Mouse (Mus musculus): ENCODE data around the gene Spen. TPM values are rescaled to one million over a fixed set of nuclear protein-coding genes. Genes with fewer than 3 reads are reported as not detected.
A peak's percentile ranks its signal among the peaks of the same experiment; 100 is the strongest.

Gene Spen
- polyA plus RNA-seq, 1 experiment from 2014 or later: 10.1 TPM

GRCm38 (mm10) chr4:141552484-141552883 is 14.1 kb upstream of the Spen start:
- Histone ChIP-seq H3K4me2 (ENCODE audit: low read length) (no peak overlapping the region), H3K9ac (ENCODE audit: low read depth, low read length) (no peak overlapping the region), H3K4me1 (ENCODE audit: control insufficient read depth, insufficient read depth, low read depth, low read length) (0 out of 2 replicates have a peak, but pooled peaks cover 3% of the 10 kb centered on the region), H3K4me3 (ENCODE audit: low read length) (no peak overlapping the region), H3K9me3 (ENCODE audit: control insufficient read depth, low read length) (no peaks in the 10 kb centered on the region), H3K27me3 (replicated peaks; ENCODE audit: control insufficient read depth, insufficient read depth, low read length) (no peaks in the 10 kb centered on the region), H3K27ac (ENCODE audit: low read depth, low read length) (no peak overlapping the region), H3K36me3 (ENCODE audit: control insufficient read depth, insufficient read depth, low read length) (no peaks in the 10 kb centered on the region)
- no peak for ATAC-seq
- whole genome bisulfite sequencing: 63% methylated on average over 2 of the region's 2 CpGs

DNA sequence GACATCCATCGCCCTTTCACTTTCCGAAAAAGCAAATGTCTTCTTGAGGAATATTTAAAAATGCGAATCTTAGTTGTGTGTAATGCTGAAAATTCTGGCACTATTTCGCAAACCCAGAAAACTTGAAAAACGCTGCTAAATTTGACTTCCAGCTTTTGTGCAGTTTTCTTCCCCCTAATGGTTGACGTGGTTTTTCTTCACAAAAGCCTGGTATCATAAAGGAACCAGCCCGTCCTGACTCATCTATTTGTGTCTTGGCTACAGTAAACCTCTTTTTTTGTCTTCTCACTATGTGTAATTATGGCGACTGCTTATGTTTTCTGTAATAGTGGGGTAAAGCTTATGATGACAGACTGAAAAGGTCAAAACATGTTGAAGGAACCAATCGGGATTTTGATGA is 8.9 kb upstream of the Spen start:
- H3K4me2 ChIP-seq (ENCODE audit: low read length): peak overlapping the region; percentile 99
- H3K4me3 ChIP-seq (ENCODE audit: low read length): peak overlapping the region; percentile 74
- H3K9ac ChIP-seq (ENCODE audit: low read depth, low read length): peak overlapping the region; percentile 95
- no peaks in the 10 kb centered on the region for H3K27me3 ChIP-seq (replicated peaks; ENCODE audit: control insufficient read depth, insufficient read depth, low read length)
- H3K9me3 ChIP-seq (ENCODE audit: control insufficient read depth, low read length): no peaks in the 10 kb centered on the region
- WGBS: 18% methylated on average over 9 of the region's 9 CpGs
- peaks cover 10% of the 10 kb centered on the region for H3K4me1 ChIP-seq (ENCODE audit: control insufficient read depth, insufficient read depth, low read depth, low read length)
- peak overlapping the region; percentile 100 for H3K27ac ChIP-seq (ENCODE audit: low read depth, low read length)
- no peaks in the 10 kb centered on the region for H3K36me3 ChIP-seq (ENCODE audit: control insufficient read depth, insufficient read depth, low read length)
- ATAC-seq: no peak

GRCm38 (mm10) chr4:141546334-141547200 is 8.2 kb upstream of the Spen start:
- peak overlapping the region; percentile 95 for H3K9ac ChIP-seq (ENCODE audit: low read depth, low read length)
- H3K27me3 ChIP-seq (replicated peaks; ENCODE audit: control insufficient read depth, insufficient read depth, low read length): no peaks in the 10 kb centered on the region
- H3K9me3 ChIP-seq (ENCODE audit: control insufficient read depth, low read length): no peaks in the 10 kb centered on the region
- ATAC-seq: peak; percentile 88
- no peaks in the 10 kb centered on the region for H3K36me3 ChIP-seq (ENCODE audit: control insufficient read depth, insufficient read depth, low read length)
- peak overlapping the region; percentile 74 for H3K4me3 ChIP-seq (ENCODE audit: low read length)
- H3K4me2 ChIP-seq (ENCODE audit: low read length): peak overlapping the region; percentile 99
- under 1% methylated on average over 80 of the region's 98 CpGs for WGBS
- H3K27ac ChIP-seq (ENCODE audit: low read depth, low read length): peak overlapping the region; percentile 100
- peaks cover 10% of the 10 kb centered on the region for H3K4me1 ChIP-seq (ENCODE audit: control insufficient read depth, insufficient read depth, low read depth, low read length)

DNA sequence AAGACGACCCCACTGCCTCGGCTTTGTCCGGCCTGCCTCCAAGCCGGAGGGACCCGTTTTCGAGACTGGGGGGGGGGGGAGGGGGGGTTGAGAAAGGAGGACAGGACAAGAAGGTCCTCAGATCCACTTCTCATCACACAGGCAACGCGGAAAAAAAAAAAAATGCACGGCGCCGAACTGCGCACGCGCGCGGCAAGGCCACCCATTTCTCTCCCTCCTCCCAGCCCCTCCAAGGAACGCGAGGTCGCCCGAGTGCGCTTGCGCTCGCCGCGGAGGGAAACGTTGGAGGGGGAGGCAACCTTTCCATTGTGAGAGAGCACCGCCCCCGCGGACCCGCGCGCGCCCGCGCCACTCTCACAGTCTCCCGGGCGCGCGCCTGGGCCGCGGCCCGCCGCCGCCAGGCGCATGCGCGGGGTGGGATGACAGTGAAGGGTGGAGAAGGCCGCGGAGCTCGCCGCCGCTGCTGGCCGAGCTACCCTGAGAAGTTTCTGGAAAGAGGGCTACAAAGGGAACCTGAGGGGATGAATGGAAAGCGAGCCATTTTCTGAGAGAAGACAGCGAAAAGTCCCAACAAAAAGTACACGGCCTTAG is 7.4 kb upstream of the Spen start:
- peaks cover 10% of the 10 kb centered on the region for H3K4me1 ChIP-seq (ENCODE audit: control insufficient read depth, insufficient read depth, low read depth, low read length)
- H3K9ac ChIP-seq (ENCODE audit: low read depth, low read length): peak overlapping the region; percentile 95
- peak overlapping the region; percentile 99 for H3K4me2 ChIP-seq (ENCODE audit: low read length)
- H3K27ac ChIP-seq (ENCODE audit: low read depth, low read length): peak overlapping the region; percentile 100
- WGBS: 0% methylated on average over 53 of the region's 56 CpGs
- peak overlapping the region; percentile 74 for H3K4me3 ChIP-seq (ENCODE audit: low read length)
- no peaks in the 10 kb centered on the region for H3K36me3 ChIP-seq (ENCODE audit: control insufficient read depth, insufficient read depth, low read length)
- H3K9me3 ChIP-seq (ENCODE audit: control insufficient read depth, low read length): no peaks in the 10 kb centered on the region
- ATAC-seq: peak; percentile 82
- no peaks in the 10 kb centered on the region for H3K27me3 ChIP-seq (replicated peaks; ENCODE audit: control insufficient read depth, insufficient read depth, low read length)

- peak overlapping the region; percentile 99 for H3K4me2 ChIP-seq (ENCODE audit: low read length)
- peaks cover 10% of the 10 kb centered on the region for H3K4me1 ChIP-seq (ENCODE audit: control insufficient read depth, insufficient read depth, low read depth, low read length)
These were observed 6.8 kb upstream of the Spen start for GRCm38 (mm10) chr4:141545071-141545742.

GRCm38 (mm10) chr4:141544536-141544935 is 6.1 kb upstream of the Spen start:
- H3K27me3 ChIP-seq (replicated peaks; ENCODE audit: control insufficient read depth, insufficient read depth, low read length): no peaks in the 10 kb centered on the region
- no peak overlapping the region for H3K9ac ChIP-seq (ENCODE audit: low read depth, low read length)
- ATAC-seq: no peak
- H3K4me1 ChIP-seq (ENCODE audit: control insufficient read depth, insufficient read depth, low read depth, low read length): peaks cover 10% of the 10 kb centered on the region
- peak overlapping the region; percentile 54 for H3K27ac ChIP-seq (ENCODE audit: low read depth, low read length)
- WGBS: 43% methylated on average over 2 of the region's 2 CpGs
- H3K4me3 ChIP-seq (ENCODE audit: low read length): peak overlapping the region; percentile 74
- H3K9me3 ChIP-seq (ENCODE audit: control insufficient read depth, low read length): no peaks in the 10 kb centered on the region
- H3K4me2 ChIP-seq (ENCODE audit: low read length): peak overlapping the region; percentile 99
- no peaks in the 10 kb centered on the region for H3K36me3 ChIP-seq (ENCODE audit: control insufficient read depth, insufficient read depth, low read length)

More at GRCm38 (mm10) chr4:141545071-141545742, 6.8 kb upstream of the Spen start:
- Histone ChIP-seq H3K9me3 (ENCODE audit: control insufficient read depth, low read length) (no peaks in the 10 kb centered on the region), H3K27ac (ENCODE audit: low read depth, low read length) (peak overlapping the region; percentile 99), H3K4me3 (ENCODE audit: low read length) (peak overlapping the region; percentile 74), H3K36me3 (ENCODE audit: control insufficient read depth, insufficient read depth, low read length) (no peaks in the 10 kb centered on the region), H3K9ac (ENCODE audit: low read depth, low read length) (peak overlapping the region; percentile 89), H3K27me3 (replicated peaks; ENCODE audit: control insufficient read depth, insufficient read depth, low read length) (no peaks in the 10 kb centered on the region)
- peak; percentile 53 for ATAC-seq
- under 1% methylated on average over 45 of the region's 45 CpGs for WGBS

GRCm38 (mm10) chr4:141543593-141543992 is 5.2 kb upstream of the Spen start:
- H3K36me3 ChIP-seq (ENCODE audit: control insufficient read depth, insufficient read depth, low read length): no peaks in the 10 kb centered on the region
- peaks cover 15% of the 10 kb centered on the region for H3K4me1 ChIP-seq (ENCODE audit: control insufficient read depth, insufficient read depth, low read depth, low read length)
- ATAC-seq: no peak
- 77% methylated on average over 3 of the region's 3 CpGs for WGBS
- no peak overlapping the region for H3K27ac ChIP-seq (ENCODE audit: low read depth, low read length)
- H3K4me3 ChIP-seq (ENCODE audit: low read length): no peak overlapping the region
- H3K9me3 ChIP-seq (ENCODE audit: control insufficient read depth, low read length): no peaks in the 10 kb centered on the region
- no peak overlapping the region for H3K4me2 ChIP-seq (ENCODE audit: low read length)
- H3K9ac ChIP-seq (ENCODE audit: low read depth, low read length): no peak overlapping the region
- H3K27me3 ChIP-seq (replicated peaks; ENCODE audit: control insufficient read depth, insufficient read depth, low read length): no peaks in the 10 kb centered on the region

- Histone ChIP-seq H3K4me1 (ENCODE audit: control insufficient read depth, insufficient read depth, low read depth, low read length) (peaks cover 9% of the 10 kb centered on the region), H3K27me3 (replicated peaks; ENCODE audit: control insufficient read depth, insufficient read depth, low read length) (no peaks in the 10 kb centered on the region), H3K9me3 (ENCODE audit: control insufficient read depth, low read length) (no peaks in the 10 kb centered on the region), H3K36me3 (ENCODE audit: control insufficient read depth, insufficient read depth, low read length) (no peaks in the 10 kb centered on the region), H3K4me2 (ENCODE audit: low read length) (peak overlapping the region; percentile 31), H3K4me3 (ENCODE audit: low read length) (no peak overlapping the region), H3K27ac (ENCODE audit: low read depth, low read length) (0 out of 2 replicates have a peak overlapping the region, but pooled peaks have one; percentile 20), H3K9ac (ENCODE audit: low read depth, low read length) (no peak overlapping the region; the same call in 1 of the 2 replicates)
- WGBS: 12% methylated on average over 7 of the region's 7 CpGs
- no peak for ATAC-seq
These were observed 3.5 kb upstream of the Spen start for GRCm38 (mm10) chr4:141541851-141542250.

GRCm38 (mm10) chr4:141540844-141541243 is 2.4 kb upstream of the Spen start:
- Histone ChIP-seq H3K4me3 (ENCODE audit: low read length) (no peak overlapping the region), H3K4me2 (ENCODE audit: low read length) (no peak overlapping the region), H3K9me3 (ENCODE audit: control insufficient read depth, low read length) (no peaks in the 10 kb centered on the region), H3K27me3 (replicated peaks; ENCODE audit: control insufficient read depth, insufficient read depth, low read length) (no peaks in the 10 kb centered on the region), H3K4me1 (ENCODE audit: control insufficient read depth, insufficient read depth, low read depth, low read length) (peaks cover 9% of the 10 kb centered on the region), H3K36me3 (ENCODE audit: control insufficient read depth, insufficient read depth, low read length) (no peaks in the 10 kb centered on the region), H3K27ac (ENCODE audit: low read depth, low read length) (no peak overlapping the region), H3K9ac (ENCODE audit: low read depth, low read length) (no peak overlapping the region)
- no peak for ATAC-seq
- 80% methylated on average over 3 of the region's 3 CpGs for WGBS

Data from hindbrain, embryonic 16.5 days (tissue).